Mouse (Mus musculus) embryo, embryonic 11 days (tissue): ENCODE data around the gene Mthfsd.
"Not testable (repeated sequence)": the region's sequence is repeated elsewhere in the genome, so short reads cannot be mapped to it uniquely, and the experiment has no call there.

Experiments used
- DNase-seq: peaks from one replicate; pipeline ENCODE4 v3.0.0-alpha.2; 2015

Mthfsd gene

GRCm38 (mm10) chr8:121107668-121108656 is at the start of gene Mthfsd:
Gene Mthfsd (minus strand): TSS chr8:121108392.
- DNase-seq, result peak; percentile 99

DNA sequence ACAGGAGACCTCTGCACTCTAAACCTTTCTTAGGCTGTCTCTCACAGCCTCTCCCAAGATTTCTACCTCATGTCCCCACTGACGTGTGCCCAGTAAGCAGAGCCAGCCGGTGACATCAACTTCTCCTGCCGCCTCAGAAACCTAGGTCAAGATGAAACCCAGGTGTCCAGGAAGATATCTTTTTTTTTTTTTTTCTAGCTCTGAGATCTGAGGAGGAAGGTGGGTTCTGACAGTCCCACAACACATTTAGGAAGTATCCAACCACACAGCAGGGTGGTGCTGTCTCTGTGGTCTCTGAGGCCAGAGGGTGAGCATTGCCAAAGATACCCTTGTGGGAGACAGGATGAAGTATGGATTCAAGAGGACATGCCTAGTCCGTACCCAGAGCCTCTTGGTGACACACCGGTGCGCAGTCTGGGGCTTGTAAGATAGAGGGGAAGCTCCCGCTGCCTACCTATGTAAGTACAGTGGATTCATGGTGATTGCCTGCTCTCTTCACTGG is 48.8 kb upstream of the Mthfsd start:
- DNase-seq, result no peak

DNA sequence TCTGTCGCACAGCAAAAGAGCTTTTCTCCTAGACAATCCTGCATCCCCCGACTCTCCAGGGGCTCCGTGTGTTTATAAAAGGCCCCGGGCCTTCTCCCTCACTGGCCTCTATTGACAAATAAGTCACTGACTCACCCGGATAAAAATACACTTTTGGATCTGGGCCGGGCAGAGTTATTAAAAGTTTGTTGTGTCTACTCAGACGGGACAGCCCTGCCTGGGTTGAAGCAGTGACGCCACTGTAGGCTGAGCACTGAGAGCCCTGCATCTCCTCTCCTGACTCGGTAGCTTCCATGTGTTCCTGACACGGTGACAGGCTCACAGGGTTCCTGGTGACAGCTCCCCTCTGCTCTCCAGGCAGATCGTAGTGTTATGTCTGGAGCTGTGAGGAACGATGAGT is 44.2 kb upstream of the Mthfsd start:
- DNase-seq, result no peak

- no peak for DNase-seq
Observed at GRCm38 (mm10) chr8:121148573-121149083, 40.4 kb upstream of the Mthfsd start.

GRCm38 (mm10) chr8:121145457-121146134 is 37.4 kb upstream of the Mthfsd start:
- not testable (repeated sequence) for DNase-seq

DNA sequence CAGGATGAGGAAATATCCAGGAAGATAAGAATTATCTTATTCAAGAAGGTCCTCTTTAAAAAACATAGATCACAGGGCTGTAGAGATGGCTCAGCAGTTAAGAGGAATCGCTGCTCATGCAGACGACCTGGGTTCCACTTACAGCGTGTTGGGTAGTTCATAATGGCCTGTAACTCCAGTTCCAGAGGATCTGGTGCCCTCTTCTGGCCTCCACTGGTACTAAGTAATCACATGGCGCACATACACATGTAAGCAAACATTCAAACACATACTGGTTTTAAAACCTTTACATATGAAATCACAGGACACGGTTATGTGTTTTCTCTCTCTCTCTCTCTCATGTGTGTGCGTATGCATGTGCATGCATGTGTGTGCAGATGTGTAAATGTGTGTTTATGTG is 28.7 kb upstream of the Mthfsd start:
- DNase-seq, result no peak

GRCm38 (mm10) chr8:121134512-121134911 is 26.3 kb upstream of the Mthfsd start:
- no peak for DNase-seq

GRCm38 (mm10) chr8:121134102-121134501 is 25.9 kb upstream of the Mthfsd start:
- DNase-seq, result no peak

DNA sequence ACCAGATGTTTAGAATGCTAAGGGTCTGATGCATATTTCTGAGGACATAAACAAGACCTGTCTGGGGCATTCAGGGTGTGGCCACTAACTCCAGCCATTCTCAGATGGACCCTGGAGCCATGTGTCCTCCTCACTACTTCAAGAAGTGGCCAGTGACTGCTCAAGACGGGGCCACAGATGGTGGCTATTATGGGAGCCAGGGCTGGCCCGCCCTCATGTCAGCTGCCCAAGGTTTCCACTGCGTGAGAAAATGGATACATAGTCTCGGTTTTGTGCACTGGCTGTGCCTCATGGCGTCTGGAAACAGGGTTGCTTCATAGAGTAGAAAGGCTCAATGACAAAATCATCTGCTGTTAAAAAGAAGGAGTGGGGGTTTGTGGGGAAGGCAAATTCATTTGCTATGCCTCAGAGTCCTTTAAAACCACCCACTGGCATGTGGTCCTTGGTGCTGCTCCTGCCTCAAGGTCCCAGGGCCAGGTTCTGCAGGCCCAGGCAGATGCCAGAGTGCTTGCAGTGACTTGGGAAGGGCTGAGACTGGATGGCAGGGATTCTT is 24.8 kb upstream of the Mthfsd start:
- no peak for DNase-seq

- peak; percentile 72 for DNase-seq
Observed at GRCm38 (mm10) chr8:121130522-121130921, 22.3 kb upstream of the Mthfsd start.

GRCm38 (mm10) chr8:121129265-121129940 is 21.2 kb upstream of the Mthfsd start:
- DNase-seq, result no peak

GRCm38 (mm10) chr8:121128531-121129264 is 20.5 kb upstream of the Mthfsd start:
- peak; percentile 43 for DNase-seq

DNA sequence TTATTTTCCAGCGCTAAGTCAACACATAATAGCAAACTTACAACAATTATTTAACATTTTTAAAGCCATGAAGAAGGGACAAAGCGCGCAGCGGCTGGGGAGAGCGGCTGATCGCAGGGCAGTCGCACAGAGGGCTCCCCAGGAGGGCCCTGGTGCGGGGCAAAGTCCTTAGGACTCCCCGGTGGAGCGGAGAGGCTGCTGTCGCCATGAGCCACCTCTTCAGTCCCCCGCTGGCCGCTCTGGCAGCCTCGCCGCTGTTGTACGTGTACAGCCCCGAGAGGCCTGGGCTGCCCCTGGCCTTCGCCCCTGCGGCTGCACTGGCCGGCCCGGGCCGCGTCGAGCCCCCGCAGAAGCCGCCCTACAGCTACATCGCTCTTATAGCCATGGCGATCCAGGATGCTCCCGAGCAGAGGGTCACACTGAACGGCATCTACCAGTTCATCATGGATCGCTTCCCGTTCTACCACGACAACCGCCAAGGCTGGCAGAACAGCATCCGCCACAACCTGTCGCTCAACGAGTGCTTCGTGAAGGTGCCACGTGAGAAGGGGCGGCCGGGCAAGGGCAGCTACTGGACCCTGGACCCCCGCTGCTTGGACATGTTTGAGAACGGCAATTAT is 19.7 kb upstream of the Mthfsd start, which contains the start of gene Foxl1:
Gene Foxl1, plus strand, starts transcription at position 185 of the 620 bp plus-strand sequence.
- peak; percentile 51 for DNase-seq

DNA sequence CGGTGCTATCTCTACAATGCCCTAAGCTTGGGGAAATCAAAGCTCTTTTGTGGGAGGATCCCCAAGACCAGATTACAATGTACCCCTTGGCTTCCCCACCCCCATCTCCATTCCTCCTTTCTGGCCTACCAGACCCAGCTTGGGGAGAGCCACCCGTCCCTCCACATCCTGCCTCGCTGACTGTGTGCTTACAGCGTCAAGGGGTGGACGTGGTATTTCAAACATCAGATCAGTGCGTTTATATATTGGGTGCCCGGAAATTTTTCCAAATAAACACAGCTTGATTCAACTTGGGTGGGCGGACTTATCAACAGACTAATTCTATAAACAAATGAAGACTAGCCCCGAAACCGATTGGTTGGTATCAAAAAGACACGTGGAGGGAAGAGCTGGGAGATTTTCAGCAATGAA is 19.1 kb upstream of the Mthfsd start:
- peak; percentile 48 for DNase-seq

GRCm38 (mm10) chr8:121126694-121127093 is 18.5 kb upstream of the Mthfsd start:
- DNase-seq, result no peak

DNA sequence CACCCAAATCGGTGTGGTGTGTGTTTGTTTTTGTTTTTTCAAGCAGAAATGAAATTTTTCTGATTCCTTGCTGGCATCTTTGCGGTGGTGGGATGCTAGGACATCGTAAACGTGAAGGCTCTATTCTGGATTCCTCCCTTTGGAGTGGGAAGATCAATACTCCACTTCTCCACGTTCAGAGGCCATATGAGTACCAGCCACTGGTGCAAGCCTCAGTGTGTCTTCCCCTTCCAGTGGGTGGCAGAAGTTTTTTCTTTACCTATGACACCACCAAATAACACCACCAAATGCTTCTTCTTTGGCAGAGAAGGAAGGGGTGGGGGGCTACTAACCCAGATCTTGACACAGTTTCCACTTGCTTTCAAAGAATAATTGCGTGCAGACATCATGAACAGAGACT is 18.0 kb upstream of the Mthfsd start:
- DNase-seq, result no peak

DNA sequence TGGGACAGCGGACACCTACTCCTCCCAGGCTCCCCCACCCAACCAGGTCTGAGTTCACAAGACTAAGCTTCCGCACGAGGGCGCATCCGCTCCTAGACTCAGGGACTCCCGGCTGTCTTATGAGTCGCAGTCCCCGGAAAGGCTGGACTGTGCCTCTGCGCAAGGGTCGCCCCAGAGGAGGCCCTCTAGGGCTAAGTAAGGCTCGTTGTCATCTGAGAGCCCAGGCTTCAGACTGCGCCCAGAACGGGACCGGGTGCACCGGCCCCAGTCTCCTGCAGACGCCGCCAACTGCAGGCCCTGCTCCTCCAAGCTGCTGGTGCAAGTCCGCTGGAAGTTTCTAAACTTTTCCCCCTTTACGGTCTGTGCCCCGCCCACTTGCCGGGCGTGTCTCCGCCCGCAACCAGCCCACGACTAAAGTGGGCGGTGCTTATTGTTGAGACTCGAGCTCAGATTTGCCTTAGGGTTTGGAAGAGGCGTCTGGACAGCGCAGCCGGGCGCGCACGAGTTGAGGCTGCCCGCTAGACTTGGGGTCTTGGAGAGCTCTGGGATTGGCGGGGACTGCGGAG is 17.2 kb upstream of the Mthfsd start:
- DNase-seq, result peak; percentile 94

- peak; percentile 37 for DNase-seq
Observed at GRCm38 (mm10) chr8:121124547-121125239, 16.5 kb upstream of the Mthfsd start.

GRCm38 (mm10) chr8:121123113-121123512 is 14.9 kb upstream of the Mthfsd start:
- no peak for DNase-seq

DNA sequence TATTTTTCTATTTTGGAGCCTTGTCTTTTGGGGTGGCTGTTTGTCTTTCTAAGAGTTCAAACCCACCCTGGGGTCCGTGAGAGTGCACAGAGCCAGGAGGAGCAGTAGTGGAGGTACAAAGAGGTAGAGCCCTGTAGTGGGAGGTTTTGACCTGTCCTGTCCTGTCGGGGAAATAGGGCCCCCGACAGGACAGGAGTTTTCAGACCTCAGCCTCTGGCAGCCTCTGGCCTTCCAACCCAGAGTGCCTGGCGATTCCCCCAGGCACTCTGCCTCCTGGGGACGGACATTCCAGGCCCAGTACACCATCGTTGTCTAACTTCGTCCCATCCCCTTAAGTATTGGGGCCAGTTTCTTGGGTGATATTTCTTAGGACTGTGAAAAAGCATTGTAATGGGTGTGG is 14.2 kb upstream of the Mthfsd start:
- no peak for DNase-seq
